Comparison of ENCODE assay signal across 8 mouse cellular contexts in the genomic region with DNA sequence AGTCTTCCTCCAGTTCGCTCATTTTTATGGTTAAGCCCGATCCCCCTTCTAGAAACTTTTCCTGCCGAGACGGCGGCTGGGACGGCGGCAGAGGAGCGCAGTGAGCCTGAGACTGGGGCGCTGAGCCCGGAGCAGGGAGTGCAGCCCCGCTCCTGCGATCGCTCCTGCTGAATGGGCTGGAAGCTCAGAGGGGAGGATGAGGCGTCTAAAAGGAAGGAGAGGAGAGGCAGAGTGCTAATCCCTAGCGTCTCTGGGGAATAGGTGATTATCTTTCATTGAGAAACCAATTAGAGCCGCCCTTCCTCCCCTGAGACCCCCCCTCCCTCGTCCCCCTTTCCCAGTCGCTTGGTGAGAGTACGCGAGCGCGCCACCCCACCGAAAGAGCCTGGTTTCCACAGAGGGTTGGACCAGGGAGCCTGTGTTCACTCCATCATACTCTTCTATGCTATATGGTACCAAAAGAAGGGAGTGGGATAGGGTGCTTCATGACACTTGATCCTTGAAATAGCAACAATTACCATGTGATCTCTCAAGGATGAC. TPM values are rescaled to one million over a fixed set of nuclear protein-coding genes. Genes with fewer than 3 reads are reported as not detected.
DNase-seq lines count a peak whose midpoint lies in the region; ATAC-seq and TF ChIP-seq lines count a peak whose summit lies in the region.

Gene Prkg1 (minus strand): TSS at position 233 of the 540 bp plus-strand sequence.

- H3K27me3 ChIP-seq in thymus, adult 2 months (ENCODE audit: control insufficient read depth, insufficient read depth, low read length) = peaks cover 8% of the 10 kb centered on the region
- peaks cover 8% of the 10 kb centered on the region; the same call in 1 of the 2 replicates for H3K27me3 ChIP-seq in kidney, embryonic 15.5 days
- peaks cover 45% of the 10 kb centered on the region for H3K27me3 ChIP-seq in liver, embryonic 16.5 days (ENCODE audit: control insufficient read depth, insufficient read depth, low read depth, low read length)

- no peaks in the 10 kb centered on the region for H3K36me3 ChIP-seq in thymus, adult 2 months (ENCODE audit: control insufficient read depth, insufficient read depth, low read length)
- H3K36me3 ChIP-seq in kidney, embryonic 15.5 days = no peaks in the 10 kb centered on the region
- no peaks in the 10 kb centered on the region for H3K36me3 ChIP-seq in liver, embryonic 16.5 days (ENCODE audit: control insufficient read depth, insufficient read depth)

- WGBS in thymus, adult 2 months = 5% methylated on average over 23 of the region's 23 CpGs
- under 1% methylated on average over 18 of the region's 23 CpGs for WGBS in kidney, embryonic 15.5 days
- WGBS in liver, embryonic 16.5 days (ENCODE audit: insufficient replicate concordance) = under 1% methylated on average over 23 of the region's 23 CpGs

- no peaks in the 10 kb centered on the region for H3K9me3 ChIP-seq in kidney, embryonic 15.5 days (replicated peaks)
- no peaks in the 10 kb centered on the region for H3K9me3 ChIP-seq in liver, embryonic 16.5 days (replicated peaks; ENCODE audit: control insufficient read depth, low read length)

- H3K4me1 ChIP-seq in thymus, adult 2 months (replicated peaks; ENCODE audit: control insufficient read depth, insufficient read depth, low read length) = peaks cover 14% of the 10 kb centered on the region
- peaks cover 35% of the 10 kb centered on the region for H3K4me1 ChIP-seq in kidney, embryonic 15.5 days
- H3K4me1 ChIP-seq in liver, embryonic 16.5 days (ENCODE audit: control insufficient read depth, low read depth, low read length) = peaks cover 13% of the 10 kb centered on the region

- H3K4me2 ChIP-seq in kidney, embryonic 15.5 days = peak within 1 kb of the TSS; percentile 96
- H3K4me2 ChIP-seq in liver, embryonic 16.5 days (ENCODE audit: low read depth, low read length) = peak within 1 kb of the TSS; percentile 71

- no peak within 1 kb of the TSS for H3K27ac ChIP-seq in thymus, adult 2 months (ENCODE audit: control insufficient read depth, insufficient read depth, low read length)
- peak within 1 kb of the TSS; percentile 75 for H3K27ac ChIP-seq in kidney, embryonic 15.5 days
- H3K27ac ChIP-seq in liver, embryonic 16.5 days (ENCODE audit: low read length) = no peak within 1 kb of the TSS

- ATAC-seq in kidney, embryonic 15.5 days (replicated peaks; ENCODE audit: low FRiP score) = peak; percentile 83
- ATAC-seq in liver, embryonic 16.5 days (ENCODE audit: low read depth) = no peak

- peak within 1 kb of the TSS; percentile 53 for H3K9ac ChIP-seq in kidney, embryonic 15.5 days
- H3K9ac ChIP-seq in liver, embryonic 16.5 days (ENCODE audit: low read depth, low read length) = peak within 1 kb of the TSS; percentile 27

- no peak for TF ChIP-seq POLR2A in thymus, adult 2 months (IDR thresholded peaks at IDR 0.05; ENCODE audit: control insufficient read depth, extremely low read depth, insufficient read depth, low read length, poor library complexity)

- TF ChIP-seq CTCF in thymus, adult 2 months (IDR thresholded peaks at IDR 0.05; ENCODE audit: borderline replicate concordance, control insufficient read depth, extremely low read depth, insufficient read depth, low read length, poor library complexity) = no peak

- peak; percentile 3 for DNase-seq in thymus, adult 2 months
- no peak for DNase-seq in thymus, adult 18-20 months
- peak; percentile 71 for DNase-seq in embryo, embryonic 11 days
- DNase-seq in heart, adult 9 months (ENCODE audit: low spot score in 2 of 2) = peak; percentile 46
- peak; percentile 77 for DNase-seq in retina, embryonic 14.5 days (ENCODE audit: low spot score)
- DNase-seq in ovary, postnatal 10 days (ENCODE audit: low spot score) = no peak

- peak within 1 kb of the TSS; percentile 35 for H3K4me3 ChIP-seq in thymus, adult 2 months (ENCODE audit: control insufficient read depth, insufficient read depth, low read length)
- peak within 1 kb of the TSS; percentile 63 for H3K4me3 ChIP-seq in kidney, embryonic 15.5 days (replicated peaks)
- H3K4me3 ChIP-seq in liver, embryonic 16.5 days (ENCODE audit: low read depth, low read length) = peak within 1 kb of the TSS; percentile 64

RNA-seq across cellular contexts. Expression of gene Prkg1, which starts in this region (rescaled TPM):
- polyA plus RNA-seq in thymus, adult 2 months (2012; rRNA removed) = 0.24 and 0.26 TPM in 2 replicates
- 3.2 and 3.5 TPM in 2 replicates for polyA plus RNA-seq in kidney, embryonic 15.5 days (2015; fragmentation: Nextera tagmentation; extraction: Ambion mirVana)
- polyA plus RNA-seq in liver, embryonic 16.5 days (2015; fragmentation: Nextera tagmentation; extraction: Ambion mirVana) = 0.65 and 1.3 TPM in 2 replicates

Comparison
In these comparisons a context has a peak if more than half of its experiments do, and no peak if none do; other contexts are left out.
1. Peak in DNase-seq and H3K4me3 ChIP-seq in thymus, adult 2 months; RNA of the gene not detected or under 1 TPM.
2. DNase-seq: peak in embryo, embryonic 11 days (single experiment), heart, adult 9 months (2 of 2) and retina, embryonic 14.5 days (single experiment); none in thymus, adult 18-20 months (0 of 2) and ovary, postnatal 10 days (single experiment).
3. Peak in every context shown above with its lines, with median percentiles within 50 percentile points of each other: H3K4me3 ChIP-seq.